Mouse (Mus musculus) left cerebral cortex, adult 11 months (tissue): ENCODE results near the gene Rsph1.
"Not testable (repeated sequence)": the region's sequence is repeated elsewhere in the genome, so short reads cannot be mapped to it uniquely, and the experiment has no call there.

Experiments used
- DNase-seq: peaks from one replicate; pipeline ENCODE4 v3.0.0; 2022; ENCODE audit warnings: low spot score

Rsph1 gene

GRCm38 (mm10) chr17:31276207-31276921 is 819 bp downstream of the Rsph1 start:
- DNase-seq: no peak

GRCm38 (mm10) chr17:31275181-31275580 is 2.0 kb downstream of the Rsph1 start:
- no peak for DNase-seq

GRCm38 (mm10) chr17:31273631-31274030 is 3.6 kb downstream of the Rsph1 start:
- DNase-seq: no peak

GRCm38 (mm10) chr17:31272416-31273165 is 4.6 kb downstream of the Rsph1 start:
- DNase-seq: no peak

DNA sequence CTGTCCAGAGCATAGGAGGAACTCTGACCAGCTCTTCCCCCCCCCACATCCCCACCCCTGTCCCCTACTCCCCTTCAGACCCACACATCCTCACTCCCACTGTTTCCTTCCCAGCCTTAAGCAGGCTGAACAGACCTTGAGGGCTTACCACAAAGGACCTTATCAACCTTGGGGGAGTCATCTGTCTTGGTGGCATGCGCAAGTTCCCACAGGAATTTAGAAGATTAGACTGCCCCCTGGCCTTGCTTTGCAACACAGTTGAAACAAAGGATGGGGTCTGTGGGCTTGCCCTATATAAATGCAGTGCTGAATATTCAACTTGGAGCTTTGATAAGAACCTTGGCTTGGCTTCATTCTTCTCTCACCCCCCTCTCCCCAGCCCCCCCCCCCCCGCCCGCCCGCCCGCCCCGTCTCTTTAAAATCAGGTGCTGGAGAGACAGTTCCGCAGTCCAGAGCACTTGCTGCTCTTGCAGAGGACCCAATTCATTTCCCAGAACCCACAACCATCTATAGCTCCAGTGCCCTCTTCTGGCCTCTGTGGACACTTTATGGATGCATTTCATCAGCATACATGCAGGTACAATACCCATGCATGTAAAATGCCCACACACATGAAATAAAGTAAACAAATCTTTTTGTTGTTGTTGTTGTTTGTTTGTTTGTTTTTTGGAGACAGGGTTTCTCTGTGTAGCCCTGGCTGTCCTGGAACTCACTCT is 5.9 kb downstream of the Rsph1 start:
- DNase-seq: no peak

DNA sequence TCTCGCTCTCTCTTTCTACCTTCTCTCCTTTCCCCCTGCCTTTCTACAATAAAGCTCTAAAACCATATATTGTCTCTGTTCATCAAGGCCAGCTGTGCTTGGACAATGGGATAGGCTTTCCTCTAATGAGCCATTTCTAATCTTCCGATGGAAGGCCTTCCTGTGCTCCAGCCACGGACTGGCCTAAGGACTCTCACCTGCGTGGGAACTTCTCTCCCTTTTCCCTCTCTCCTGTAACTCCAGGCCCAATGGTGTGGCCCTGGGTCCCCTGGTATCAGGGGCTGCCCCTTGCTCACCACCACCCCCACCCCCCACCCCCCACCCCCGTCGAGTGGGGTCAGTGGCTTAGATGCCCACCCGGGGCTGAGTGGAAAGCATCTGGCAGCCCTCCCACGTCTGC is 6.4 kb downstream of the Rsph1 start:
- not testable (repeated sequence) for DNase-seq

DNA sequence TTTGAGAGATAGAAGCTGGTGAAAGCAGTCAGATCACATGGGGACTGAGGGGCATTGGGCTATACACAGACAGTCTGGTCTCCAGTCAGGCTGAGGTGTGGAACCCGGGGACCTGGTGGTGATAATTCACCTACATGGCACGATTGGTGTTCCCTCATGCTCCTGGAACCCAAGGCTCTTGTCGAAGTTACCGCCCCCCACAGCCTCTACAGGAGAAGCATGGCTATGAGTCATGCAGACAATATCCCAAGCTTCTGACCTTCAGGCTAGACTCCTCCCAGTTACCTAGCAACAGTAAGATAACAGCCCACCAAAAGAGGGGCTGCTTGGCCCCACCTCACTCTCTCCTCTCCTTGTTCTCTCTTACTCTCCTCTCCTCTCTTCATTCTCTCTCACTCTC is 6.9 kb downstream of the Rsph1 start:
- DNase-seq: no peak

DNA sequence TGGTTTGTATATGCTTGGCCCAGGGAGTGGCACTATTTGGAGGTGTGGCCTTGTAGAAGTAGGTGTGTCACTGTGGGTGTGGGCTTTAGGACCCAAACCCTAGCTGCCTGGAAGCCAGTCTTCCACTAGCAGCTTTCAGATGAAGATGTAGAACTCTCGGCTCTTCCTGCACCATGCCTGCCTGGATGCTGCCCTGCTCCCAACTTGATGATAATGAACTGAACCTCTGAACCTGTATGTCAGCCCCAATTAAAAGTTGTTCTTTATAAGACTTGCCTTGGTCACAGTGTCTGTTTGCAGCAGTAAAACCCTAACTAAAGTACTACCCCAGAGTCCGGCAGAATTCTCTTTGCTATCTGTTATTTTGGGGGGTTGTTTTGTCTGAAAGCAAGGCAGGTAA is 7.4 kb downstream of the Rsph1 start:
- no peak for DNase-seq

DNA sequence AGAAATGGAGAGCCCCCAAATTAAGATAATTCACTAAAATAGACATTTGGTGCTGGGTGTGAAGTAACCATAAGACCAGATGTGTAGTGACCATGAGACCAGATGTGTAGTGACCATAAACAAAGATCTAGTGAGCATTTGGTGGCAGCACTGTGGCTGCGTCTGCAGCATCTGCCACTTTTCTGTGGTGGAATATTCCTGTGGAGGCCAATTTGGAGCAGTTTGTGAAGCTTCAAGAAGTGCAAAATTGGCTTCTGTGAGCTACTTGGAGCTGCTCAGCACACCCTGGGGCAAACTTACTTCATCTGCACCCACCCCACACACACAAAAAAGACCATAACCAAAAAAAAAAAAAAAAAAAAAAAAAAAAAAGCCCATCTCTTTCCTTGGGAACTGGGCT is 9.2 kb downstream of the Rsph1 start:
- DNase-seq: no peak

DNA sequence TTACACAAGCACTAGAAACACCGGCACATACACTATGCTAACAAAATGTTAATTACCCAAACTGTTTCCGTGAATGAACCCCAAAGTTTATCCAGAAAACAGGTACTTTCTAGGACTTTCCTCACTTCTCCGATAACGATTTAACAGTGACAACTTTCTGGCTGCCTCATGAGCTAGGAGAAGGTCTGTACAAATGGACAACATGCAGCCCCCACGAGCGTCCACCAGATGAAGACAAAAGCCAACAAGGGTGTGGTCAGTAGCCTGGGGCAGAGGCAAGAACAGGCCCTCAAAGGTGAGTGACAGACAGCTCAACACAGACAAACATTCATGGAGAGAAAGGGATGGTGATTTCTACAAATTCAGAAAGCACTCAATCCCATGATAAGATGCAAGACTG is 9.6 kb downstream of the Rsph1 start:
- DNase-seq: no peak

- no peak for DNase-seq
These were observed 10.0 kb downstream of the Rsph1 start for GRCm38 (mm10) chr17:31267138-31267537.

DNA sequence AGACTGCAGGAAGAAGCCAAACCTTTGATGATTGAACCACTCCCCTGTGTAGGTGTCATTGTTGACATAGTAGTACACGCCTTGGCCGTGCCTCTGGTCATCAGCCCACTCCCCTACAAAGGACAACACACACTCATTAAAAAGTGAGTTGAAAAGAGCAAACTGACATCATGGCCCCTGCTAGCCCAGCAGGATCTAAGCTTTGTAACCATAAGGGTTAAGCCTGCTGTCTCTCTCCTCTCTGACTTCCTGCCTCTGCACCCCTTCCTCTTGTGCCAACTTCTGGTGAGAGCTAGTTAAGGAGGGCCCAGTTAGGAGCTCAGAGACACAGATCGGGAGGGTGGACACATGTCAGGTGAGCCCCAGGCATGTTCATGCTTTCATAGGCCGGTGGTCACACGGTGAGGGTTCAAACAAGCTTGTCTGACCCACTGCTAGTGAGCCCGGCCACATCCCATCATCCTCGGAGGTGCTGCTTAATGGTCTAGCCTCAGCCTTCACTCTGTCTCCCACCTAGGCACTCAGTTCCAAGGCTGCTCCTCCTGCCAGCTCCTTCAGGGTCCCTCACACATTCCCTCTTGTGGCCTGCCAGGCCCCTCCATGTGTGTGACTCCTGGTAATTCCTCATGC is 10.7 kb downstream of the Rsph1 start:
- DNase-seq: no peak

DNA sequence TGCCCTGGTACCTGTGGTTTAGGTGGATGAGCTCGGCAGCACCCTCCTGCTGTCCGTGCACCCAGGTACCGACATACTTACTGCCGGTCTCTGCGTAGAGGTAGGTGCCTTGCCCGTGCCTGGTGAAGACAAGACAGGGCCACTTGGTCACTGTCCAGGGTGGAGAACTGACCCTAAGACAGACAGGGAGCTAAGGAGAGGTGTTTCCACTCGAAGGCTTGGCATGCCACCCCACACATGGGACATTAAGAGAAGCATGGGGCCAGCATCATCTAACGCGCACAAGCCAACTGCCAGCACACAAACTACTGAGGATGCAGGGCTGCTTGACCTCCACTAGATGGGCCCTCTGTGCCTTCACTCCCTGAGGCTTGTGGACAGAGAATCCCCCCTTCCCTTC is 11.4 kb downstream of the Rsph1 start:
- no peak for DNase-seq

DNA sequence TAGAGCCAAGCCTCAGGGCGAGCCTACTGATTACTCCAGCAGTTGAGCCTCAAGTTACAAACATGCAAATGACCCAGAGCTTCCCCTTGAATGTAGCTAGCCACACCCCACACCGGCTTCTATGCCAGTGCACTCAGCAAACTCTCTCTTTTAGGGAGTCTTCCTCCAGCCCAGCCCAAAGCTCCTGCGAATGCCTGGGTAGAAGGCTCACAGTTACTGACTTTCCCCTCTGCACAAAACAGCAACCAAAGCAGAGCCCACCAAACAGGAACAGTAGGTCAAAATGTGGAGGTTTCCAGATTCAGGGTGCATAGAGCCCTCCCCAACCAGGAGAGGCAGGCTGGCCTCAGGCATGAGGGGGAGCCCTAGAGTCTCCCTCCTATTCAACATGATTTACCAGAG is 12.0 kb downstream of the Rsph1 start:
- DNase-seq: no peak

- DNase-seq: no peak
These were observed 12.8 kb downstream of the Rsph1 start for GRCm38 (mm10) chr17:31264372-31264771.

- DNase-seq: no peak
These were observed 13.4 kb downstream of the Rsph1 start for GRCm38 (mm10) chr17:31263770-31264169.

- no peak for DNase-seq
These were observed 14.5 kb downstream of the Rsph1 start for GRCm38 (mm10) chr17:31262715-31263114.

GRCm38 (mm10) chr17:31261352-31261751 is 15.8 kb downstream of the Rsph1 start:
- DNase-seq: no peak

DNA sequence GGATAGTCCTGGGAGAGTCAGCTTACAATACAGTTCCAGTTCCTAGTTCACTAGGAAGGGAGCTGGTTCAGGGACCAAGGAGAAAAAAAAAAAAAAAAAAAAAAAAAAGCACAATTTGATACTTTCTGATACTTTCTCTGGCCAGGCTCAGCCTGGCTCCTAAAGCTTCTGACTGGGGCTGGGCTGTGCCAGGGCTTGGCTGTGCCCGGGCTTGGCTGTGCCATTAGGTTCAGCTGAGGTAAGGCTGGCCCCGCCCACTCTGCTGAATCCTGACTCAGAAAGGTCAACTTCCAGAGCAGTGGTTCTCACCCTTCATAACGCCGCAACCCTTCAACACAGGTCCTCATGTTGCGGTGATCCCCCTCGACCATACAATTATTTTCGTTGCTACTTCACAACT is 16.8 kb downstream of the Rsph1 start:
- no peak for DNase-seq

- DNase-seq: no peak
These were observed 17.4 kb downstream of the Rsph1 start for GRCm38 (mm10) chr17:31259825-31260224.

- no peak for DNase-seq
These were observed 18.0 kb downstream of the Rsph1 start for GRCm38 (mm10) chr17:31259145-31259544.

DNA sequence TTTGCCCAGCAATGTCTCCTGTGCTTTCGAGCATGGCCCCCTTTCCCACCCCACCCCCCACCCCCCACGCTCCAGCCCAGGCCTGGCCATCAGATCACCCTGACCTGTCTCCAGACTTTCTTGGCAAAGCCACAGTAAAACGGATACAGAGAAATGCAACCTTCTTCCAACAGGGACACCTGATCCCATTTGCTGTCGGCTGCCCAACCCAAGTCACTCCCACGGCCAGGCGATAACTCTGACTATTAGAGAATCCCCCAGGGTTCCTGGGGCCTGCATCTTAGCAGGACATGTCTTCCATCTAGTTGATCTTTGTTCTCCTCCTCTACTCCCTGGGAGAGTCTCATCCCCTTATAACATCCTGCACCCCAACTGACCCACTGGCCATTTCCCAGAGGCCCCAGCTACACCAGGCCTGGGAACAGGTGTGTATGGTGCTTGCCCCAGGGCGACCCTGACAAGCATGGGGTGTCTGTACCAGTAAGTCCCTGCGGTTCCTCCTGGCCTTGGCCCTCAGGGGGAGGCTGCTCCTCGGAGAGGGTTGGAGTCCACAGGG is 18.8 kb downstream of the Rsph1 start:
- no peak for DNase-seq
